Mouse (Mus musculus) gastrocnemius, postnatal 36 days (tissue): ENCODE data around the gene Gm49320. TPM values are rescaled to one million over a fixed set of nuclear protein-coding genes. Genes with fewer than 3 reads are reported as not detected.

Source experiments
- DNase-seq, 2 experiments: peaks; one replicate each; pipeline ENCODE4 v3.0.0; 2022
- intact Hi-C: fragments of 180-260 bp; cut with DNase I; formaldehyde crosslinking; loops from one replicate; pipeline ENCODE4 v1.15.1; 2025
- long read RNA-seq, 2 experiments: library from polyadenylated mRNA; stranded (forward); transcript quantifications; one replicate each; pipeline ENCODE4 v2.0.0; 2021
- total RNA-seq, 2 experiments: library from RNA; stranded (reverse); gene quantifications; 2 replicates each; pipeline ENCODE4 v1.2.3; 2021

Gm49320 gene
- total RNA-seq: under 1 TPM in 1 of 2 experiments, not detected in 1; 0.20 TPM
- long read RNA-seq, experiment 1, partial matches to known transcripts: 0 of 13 reads
- long read RNA-seq, experiment 1, other reads (novel, unspliced or antisense): 13 of 13 reads
- long read RNA-seq, experiment 2, partial matches to known transcripts: 0 of 29 reads
- long read RNA-seq, experiment 2, other reads (novel, unspliced or antisense): 29 of 29 reads

DNA sequence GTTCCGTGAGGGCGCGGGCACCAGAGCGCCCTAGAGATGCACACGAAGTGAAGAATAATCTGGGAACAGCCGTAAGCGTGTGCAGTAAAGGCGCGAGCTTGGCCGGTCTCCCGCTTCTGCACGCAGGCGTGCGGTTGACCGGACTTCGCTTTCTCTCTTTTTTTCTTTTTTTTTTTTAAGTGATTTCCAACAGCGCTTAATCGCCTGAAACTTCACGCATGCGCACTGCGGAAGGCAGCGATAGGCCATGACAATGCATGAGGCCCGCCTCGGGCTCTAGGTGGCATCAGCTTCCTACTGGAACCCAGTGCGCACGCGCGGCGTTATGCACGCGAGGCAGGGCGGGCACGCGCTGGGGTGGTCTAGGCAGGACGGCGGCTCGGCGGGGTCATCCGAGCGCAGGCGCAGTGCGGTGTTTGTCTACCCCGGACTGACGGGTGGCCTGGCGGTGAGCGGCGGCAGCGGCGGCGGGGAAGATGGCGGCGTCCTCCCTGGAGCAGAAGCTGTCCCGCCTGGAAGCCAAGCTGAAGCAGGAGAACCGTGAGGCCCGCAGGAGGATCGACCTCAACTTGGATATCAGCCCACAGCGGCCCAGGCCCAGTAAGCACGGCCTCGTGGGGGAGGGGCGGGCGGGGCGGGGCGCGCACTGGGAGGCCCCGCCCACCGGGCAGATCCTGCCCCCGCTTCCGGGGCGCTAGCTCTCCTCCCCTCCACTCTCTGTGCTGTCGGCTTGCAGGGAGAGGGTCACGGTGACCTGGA is at the start of gene Gm49320, which contains the start of gene Map2k7:
Gene Gm49320 (plus strand): TSS at position 432 of the 759 bp plus-strand sequence.
Gene Map2k7 (plus strand): TSS at position 307 of the 759 bp plus-strand sequence.
- intact Hi-C loops: loop anchor here (5.0 kb wide), 1 partner anchor 71 kb away; the partner anchor contains the start of gene Evi5l

DNA sequence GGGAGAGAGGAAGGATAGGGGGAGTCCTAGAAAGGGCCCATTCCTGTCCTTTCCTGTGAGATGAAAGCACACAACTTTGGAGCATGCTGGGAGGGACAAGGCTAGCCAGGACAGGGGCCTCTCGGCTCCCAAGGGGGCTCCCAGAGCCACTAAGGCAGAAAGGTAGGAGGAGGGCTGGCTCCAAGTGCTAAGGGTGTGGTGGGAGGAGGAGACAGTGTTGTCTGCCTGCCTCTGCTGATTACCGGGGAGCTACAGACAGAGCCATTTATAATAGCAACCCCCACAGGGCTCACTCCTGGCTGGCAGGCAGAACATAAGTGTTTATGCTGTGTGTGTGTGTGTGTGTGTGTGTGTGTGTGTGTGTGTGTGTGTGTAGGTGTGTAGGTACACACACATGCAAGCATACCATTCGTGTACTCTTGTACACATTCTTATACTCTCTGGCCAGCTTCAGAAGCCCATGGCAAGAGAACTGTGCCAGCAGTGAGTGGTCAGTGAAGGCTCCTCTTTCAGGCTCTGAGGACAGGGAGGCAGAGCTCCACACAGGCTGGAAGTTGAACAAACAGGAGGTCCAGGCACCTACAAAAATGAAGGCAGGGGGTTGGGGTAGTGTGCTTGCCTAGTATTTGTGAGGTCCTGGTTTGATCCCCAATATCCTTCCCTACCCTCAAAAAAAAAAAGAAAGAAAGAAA is 49.5 kb upstream of the Gm49320 start:
- intact Hi-C loops: no loop called here
- DNase-seq: no peak

More for the DNA sequence above, at the start of gene Gm49320, which contains the start of gene Map2k7:
- DNase-seq: peak; percentile 99 to 100

DNA sequence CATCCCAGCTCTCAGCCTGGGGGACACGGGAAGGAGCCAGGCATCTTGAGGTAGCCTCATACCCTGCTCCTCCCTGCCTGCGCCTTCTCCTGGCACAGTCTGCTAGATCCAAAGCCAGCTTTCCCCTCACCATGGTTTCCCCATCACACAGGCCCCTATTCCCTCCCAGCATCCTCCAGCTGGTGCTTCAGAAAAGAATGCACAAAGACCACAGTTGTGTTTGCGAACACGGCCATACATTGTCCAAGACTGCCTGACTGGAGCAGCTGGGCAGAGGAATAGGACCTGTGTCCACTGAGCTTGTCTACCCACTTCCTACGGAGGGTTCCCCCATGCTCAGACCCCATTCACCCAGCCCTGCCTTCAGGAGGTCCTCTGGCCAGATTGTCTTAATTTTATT is 46.4 kb upstream of the Gm49320 start:
- intact Hi-C loops: loop anchor here (2.0 to 5.0 kb wide), 3 partner anchors 42 to 325 kb away; no protein-coding TSS in a partner anchor

DNA sequence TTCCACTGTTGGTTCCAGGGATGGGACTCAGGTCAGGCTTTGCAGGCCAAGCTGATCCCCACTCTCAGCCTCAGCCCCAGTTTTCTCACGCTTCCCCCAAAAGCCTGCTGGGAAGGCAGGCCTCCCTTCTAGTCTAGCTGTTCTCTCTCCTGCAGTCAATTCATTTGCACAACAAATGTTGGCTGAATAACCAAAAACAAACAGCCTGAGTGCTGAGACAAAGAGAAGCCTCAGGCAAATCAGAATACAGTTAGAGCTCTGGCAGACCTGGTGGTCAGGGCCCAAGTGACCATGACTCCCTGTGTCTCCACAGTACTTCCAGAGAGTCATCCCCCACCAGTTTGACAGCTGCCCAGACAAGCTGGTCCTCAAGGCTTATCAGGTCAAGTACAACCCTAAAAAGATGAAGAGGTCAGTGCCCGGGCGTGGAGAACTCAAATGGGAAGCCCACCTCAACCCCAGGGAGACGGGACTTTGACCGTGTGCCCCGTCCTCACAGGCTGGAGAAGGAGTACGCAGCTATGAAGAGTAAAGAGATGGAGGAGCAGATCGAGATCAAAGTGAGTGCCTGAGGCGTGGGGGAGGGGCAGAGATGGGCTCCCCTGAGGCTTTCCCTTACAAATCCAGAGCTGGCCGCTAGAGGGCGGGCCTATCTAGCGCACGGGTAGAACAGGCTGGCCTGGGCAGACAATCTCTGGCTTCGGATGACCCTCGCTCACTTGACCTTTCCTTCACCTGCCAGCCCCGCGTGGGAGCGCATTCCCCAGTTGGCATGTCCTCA is 45.7 kb upstream of the Gm49320 start:
- peak; percentile 80 to 82 for DNase-seq
- intact Hi-C loops: loop anchor here (2.0 to 5.0 kb wide), 3 partner anchors 42 to 324 kb away; no protein-coding TSS in a partner anchor

More for the DNA sequence above, 46.4 kb upstream of the Gm49320 start:
- no peak for DNase-seq

DNA sequence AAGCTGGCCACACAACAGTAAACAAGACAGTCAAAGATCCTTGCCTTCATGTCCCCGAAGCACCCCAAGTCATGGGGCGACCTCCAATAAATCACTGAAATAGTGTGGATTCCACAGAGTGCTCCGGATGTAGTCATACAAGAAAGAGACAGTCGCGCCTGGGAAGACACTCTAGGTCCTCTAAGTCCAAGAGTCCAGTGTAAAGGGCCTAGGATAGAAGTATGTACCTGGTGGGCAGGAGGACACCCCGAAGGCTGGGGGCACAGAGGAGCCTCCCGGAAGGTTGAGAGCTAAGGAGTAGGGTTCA is 45.1 kb upstream of the Gm49320 start:
- no peak for DNase-seq
- intact Hi-C loops: loop anchor here (2.0 to 5.0 kb wide), 3 partner anchors 41 to 324 kb away; no protein-coding TSS in a partner anchor

DNA sequence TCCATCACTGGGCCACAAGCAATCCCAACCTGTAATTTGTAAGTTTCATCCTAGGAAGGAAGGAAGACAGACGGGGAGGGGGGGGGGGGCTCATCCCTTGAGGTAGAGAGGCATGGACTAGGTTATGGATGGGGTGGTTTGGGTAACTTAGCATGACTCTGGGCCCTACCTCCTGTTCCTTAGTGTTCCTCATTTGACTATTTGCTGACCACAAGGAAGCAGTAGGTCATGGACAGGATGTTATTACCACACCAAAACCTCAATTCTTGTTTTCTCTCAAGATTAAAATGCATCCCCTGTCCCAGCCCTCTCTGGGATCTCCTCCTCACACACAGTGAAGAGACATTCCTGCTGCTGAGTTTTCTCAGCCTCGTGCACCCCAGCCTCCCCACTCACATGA is 37.3 kb upstream of the Gm49320 start:
- DNase-seq: no peak
- intact Hi-C loops: no loop called here

DNA sequence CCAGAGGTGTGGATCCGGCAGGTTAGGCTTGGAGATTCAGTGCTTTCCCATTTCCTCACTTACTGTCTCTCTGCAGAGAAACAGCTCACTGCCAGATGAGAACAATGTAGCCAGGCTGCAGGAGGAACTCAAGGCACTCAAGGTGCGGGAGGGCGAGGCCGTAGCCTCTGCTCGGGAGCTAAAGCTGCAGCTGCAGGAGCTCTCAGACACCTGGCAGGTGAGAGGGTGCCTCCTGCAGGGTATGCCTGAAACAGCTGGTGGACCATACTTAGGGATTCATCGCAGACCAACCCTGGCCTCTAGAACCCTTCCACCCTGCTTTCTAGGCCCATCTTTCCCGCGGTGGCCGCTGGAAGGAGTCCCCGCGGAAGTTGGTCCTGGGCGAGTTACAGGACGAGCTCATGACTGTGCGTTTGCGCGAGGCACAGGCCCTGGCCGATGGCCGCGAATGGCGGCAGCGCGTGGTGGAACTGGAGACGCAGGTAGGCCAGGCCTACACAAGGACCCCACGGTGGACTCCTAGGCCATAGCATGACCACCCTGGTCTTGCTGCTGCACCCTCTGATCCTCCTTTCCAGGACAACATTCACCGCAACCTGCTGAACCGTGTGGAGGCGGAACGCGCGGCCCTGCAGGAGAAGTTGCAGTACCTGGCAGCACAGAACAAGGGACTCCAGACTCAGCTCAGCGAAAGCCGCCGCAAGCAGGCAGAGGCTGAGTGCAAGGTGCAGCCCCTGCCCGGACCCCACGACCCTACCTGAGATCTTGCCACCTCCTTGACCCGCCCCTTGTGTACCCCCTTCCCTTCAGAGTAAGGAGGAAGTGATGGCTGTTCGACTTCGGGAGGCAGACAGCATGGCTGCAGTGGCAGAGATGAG is 33.2 kb upstream of the Gm49320 start:
- intact Hi-C loops: no loop called here
- no peak for DNase-seq

DNA sequence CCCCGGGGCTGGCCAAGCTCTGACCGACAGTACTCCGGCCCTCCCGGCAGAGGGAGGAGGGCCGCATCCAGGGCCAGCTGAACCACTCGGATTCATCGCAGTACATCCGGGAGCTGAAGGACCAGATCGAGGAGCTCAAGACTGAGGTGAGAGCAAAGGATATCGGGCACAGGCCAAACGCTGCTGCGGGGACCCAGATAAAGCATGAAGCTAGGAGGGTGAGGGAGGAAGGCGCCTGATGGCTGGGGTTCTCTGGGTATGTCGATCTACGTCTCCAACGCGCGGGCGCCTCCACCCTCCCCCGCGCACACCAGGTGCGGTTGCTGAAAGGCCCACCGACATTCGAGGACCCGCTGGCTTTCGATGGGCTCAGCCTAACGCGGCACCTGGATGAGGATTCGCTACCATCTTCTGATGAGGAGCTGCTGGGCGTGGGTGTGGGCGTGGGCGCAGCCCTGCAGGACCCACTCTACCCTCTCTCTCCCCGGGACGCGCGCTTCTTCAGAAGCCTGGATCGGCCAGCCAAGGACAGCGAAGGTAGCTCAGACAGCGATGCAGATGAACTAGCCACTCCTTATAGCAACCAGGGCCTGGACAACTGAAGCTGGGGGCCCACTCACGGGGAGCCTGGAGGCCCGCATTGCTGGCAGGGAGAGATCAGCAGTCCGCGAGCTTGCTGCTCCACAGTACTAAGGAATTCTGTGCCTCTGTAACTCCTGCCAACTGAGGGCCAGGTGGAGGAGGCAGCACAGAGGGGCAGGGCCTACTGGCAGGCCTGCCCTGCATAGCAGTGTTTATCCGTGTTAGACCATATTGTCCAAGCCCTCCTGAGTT is 32.3 kb upstream of the Gm49320 start:
- intact Hi-C loops: no loop called here
- DNase-seq: no peak

DNA sequence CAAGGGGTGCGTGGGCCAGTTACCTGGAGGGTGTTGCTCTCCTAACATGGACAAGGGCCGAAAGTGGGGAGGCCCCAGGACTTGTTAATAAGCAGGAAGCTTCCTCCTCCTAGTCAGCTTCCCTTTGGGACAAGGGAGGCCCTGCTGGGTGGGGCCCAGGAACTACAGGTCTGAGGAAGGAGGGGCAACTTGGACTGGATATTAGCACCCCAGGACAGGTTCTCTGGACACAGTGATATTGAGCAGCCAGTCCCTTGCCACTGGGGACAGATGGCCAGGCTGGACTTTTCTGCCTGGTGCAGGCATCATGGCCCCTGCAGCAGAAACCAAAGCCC is 31.7 kb upstream of the Gm49320 start:
- intact Hi-C loops: no loop called here
- no peak for DNase-seq

DNA sequence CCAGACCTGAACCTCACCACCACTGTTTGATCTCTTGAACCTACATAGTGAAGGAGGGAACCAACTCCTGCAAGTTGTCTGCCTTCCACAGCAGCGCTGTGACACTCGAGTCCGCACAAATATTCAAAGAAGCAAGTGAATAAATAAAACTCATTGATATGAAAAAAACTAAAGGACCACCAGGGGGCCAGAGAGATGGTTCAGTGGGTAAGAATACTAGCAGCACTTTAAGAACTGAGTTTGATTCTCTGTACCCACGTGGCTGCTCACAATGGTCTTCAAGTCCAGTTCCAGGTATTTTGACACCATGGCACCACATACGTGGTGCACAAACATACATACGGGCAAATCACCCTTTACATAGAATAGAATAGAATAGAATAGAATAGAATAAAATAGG is 27.6 kb upstream of the Gm49320 start:
- no peak for DNase-seq

DNA sequence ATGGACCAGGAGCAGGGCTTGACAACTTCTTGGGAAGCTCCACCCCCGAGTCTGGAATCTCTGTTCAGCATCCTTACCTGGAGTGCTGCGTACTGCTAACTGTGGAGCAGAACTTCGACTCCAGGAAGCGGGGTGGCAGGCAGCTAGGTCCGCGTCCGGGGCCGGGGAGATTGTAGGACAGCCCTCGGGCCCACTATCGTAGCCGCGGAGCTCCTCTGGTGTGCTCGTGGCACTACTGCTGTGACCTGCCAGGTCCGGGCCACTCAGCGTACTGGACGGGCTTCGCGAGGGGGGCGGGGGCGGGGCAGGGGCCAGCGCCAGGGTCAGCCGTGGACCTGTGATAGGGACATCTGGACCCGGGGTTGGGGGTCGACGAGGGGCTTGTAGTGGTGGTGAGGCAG is 25.9 kb upstream of the Gm49320 start:
- intact Hi-C loops: no loop called here
- no peak for DNase-seq

More for the DNA sequence above, 27.6 kb upstream of the Gm49320 start:
- intact Hi-C loops: no loop called here

DNA sequence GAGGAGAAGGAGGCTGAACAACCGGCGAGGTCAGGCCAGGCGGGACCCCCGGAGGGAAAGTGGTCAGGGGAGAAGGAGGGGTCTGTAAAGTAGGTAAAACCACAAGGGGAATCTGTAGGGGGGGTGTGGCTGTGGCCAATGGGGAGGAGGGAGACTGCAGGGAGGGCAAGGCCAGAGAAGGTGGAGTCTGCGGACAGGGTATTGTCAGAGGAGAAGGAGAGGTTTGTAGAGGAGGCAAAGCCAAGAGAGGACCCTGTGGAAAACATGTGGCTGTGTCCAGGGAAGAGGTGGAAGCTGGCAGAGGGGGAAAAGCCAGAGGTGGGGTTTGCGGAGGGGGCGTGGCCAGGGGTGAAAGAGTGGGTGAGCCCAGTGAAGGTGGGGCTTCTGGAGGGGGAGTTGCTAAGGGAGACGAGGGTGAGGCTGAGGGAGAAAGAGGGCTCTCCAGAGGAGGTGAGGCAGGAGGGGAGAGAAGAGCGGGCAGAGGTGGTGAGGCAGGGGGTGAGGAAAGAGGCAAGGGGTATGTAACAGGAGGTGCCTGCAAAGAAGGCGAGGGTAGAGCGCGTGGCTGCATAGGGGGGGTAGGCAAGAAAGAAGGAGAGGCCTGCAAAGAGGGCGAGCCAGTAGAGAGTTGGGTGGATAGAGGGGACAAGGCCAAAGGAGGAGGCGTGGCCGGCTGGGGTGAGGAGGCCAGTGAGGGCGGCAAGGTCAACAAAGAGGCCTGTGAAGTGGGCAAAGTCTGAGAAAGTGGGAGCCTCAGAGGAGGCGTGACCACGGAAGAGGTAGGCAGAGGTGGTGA is 25.3 kb upstream of the Gm49320 start:
- intact Hi-C loops: no loop called here
- peak in 1 of 2 experiments; percentile 28 for DNase-seq

DNA sequence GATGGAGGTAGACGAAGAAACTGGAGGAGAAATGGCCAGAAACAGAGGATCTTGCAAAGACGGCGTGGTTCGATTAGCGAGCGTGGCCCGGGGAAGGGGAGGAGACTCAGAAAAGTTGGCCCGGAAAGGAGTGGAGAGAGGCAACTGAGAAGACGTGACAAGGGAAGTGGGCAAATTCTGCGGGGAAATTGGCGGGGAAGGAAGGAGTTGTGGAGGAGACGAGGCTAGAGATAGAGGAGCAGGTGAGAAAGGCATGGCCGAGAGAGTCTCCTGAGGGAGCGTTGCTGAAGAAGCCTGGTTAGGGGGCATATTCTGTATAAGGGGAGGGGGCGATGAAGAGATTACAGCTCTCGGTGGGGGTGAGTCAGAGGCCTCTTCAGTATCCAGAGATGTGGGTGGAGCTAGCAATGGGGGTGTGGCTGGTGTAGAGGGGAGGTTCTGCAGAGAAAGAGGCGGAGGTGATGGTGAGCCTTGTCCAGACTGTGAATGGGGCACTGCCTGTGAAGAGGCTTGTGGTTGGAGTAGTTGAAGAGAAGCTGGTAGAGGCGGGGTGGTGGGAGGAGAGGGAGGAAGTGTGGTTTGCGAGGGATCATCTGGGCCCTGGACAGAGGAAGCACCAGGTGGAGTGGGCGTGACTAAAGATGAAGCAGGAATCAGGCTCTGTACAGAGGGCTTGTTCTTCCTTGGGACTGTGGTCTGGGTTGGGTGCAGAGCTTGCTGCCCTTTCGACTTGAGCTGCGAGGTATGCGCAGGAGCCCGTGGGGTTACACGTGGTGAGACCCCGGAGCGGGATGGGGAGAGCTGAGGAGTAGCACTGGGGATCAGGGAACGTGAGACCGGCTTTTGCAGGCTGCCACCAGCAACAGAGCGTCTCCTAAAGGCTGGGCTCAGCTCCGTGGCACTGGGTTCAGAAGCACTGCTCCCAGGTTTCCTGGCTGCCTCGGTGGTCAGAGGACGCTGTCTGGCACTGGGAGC is 24.4 kb upstream of the Gm49320 start:
- DNase-seq: no peak
- intact Hi-C loops: no loop called here

DNA sequence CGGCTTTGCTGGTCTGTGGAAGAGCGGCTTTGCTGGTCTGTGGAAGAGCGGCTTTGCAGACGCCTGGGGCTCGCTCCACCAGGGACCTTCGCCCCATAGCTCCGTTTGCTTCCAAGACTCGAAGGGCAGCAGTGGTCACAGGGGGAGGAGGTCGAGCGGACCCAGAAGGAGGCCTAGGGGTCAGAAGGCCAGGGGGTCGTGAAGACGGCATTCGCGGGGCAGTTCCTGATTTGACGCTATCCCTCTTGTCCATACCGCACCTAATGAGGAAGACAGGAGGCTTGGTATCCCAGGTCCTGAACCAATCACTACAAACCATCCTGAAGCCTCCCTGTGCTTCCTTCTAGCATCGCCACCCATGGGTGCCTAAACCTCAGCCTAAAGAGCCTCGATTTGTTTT is 22.4 kb upstream of the Gm49320 start:
- intact Hi-C loops: no loop called here
- DNase-seq: no peak

DNA sequence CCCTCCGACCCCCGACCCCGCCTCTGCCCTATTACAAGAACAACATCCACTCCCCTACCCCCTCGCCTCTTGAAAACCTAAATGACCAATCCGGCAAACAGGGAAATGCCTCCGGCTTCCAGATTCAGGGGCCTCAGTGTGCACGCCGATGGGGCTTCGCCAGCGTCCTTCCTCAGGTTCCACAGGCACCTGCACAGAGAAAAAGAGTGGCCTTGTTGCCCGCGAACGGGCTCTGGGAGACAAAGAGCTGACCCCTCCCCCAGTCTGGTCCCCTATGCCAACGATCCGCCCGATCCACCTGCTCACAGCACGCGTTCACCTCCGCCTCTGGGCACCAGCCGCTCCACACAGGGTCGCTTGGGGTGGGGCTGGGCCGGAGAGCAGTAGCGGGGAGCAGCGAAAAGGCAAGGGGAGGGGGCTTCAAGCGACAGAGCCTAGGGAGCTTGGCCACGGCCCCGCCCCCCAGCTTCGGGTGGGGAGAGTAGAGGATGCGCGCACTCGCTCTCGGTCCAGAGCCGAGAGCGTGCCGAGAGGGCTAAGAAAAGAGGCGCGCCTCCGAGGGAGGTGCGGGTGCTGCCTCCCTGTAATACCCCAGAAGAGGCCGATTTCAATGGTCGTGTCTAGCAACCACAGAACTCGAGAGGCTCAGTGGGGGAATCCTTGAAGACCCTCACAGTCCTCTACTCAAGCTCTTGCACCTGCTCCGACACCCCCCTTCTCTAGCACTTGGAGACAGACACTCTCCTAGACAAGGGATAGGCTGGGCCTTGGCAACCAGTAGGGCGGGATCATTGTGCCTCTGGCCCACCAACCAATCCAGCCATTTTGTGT is 21.7 kb upstream of the Gm49320 start, which contains the start of gene Prr36:
Gene Prr36 (minus strand): TSS at position 669 of the 831 bp plus-strand sequence.
- intact Hi-C loops: no loop called here
- DNase-seq: no peak

DNA sequence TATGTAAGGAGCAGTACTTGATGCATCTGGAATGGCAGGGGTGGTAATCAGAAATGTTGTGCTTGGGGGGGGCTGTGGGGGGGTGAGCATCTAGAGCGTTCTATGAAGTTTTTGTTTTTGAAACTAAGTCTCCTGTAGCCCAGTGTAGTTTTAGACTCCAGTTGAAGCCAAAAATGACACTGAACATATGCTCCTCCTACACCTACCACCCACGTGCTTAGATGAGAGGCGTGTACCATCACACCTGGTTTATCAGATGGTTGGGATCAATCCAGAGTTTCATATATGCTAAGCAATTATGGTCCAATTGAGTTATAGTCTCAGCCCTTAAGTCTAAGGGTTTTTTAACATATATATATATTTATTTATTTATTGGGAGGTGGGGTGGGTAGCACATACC is 19.0 kb upstream of the Gm49320 start:
- intact Hi-C loops: no loop called here
- DNase-seq: no peak
